Mouse (Mus musculus) cerebellum, adult 9-11 months (tissue): ENCODE data around the gene Afdn.
"Not testable (repeated sequence)": the region's sequence is repeated elsewhere in the genome, so short reads cannot be mapped to it uniquely, and the experiment has no call there.

Experiments
- DNase-seq: peaks from one replicate; pipeline ENCODE4 v3.0.0; 2022

Gene Afdn

DNA sequence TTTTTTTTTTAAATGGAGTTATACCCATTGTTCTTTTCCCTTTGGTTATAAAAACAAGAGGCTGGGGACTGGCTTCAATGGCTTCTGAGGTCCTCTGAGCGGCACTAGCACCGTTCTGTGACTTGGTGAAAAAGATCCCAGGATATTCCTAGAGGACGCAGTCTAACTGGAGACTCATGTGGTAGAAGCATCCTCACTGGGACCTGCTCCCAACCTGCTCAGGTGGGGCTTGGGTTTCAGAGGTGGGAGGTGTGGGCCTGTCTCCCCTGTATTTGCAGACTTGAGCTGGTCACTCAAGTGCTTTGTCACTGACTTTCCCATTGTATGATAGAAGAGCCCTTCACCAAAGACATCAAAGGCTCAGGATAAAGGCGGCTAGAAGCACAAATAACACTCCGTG is 20.4 kb upstream of the Afdn start:
- no peak for DNase-seq

DNA sequence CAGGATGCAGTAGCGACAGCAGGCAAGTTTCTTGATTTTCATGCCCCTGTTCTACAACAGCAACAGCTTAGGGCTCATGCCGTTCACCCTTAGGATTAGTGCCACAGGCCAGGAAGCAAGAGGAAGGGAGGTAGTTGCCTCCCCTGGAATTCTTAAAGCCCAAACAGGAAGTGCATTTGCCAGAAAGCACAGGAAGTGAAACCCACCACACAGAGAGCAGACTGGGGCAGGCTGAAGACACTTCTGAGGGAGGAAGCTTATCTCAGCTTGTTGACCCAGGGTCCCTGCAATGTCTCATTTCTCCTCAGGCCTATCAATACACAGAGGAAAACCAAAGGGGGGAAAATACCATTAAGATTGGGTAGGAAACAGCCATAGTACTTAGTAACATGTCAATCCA is 19.5 kb upstream of the Afdn start:
- DNase-seq = no peak

DNA sequence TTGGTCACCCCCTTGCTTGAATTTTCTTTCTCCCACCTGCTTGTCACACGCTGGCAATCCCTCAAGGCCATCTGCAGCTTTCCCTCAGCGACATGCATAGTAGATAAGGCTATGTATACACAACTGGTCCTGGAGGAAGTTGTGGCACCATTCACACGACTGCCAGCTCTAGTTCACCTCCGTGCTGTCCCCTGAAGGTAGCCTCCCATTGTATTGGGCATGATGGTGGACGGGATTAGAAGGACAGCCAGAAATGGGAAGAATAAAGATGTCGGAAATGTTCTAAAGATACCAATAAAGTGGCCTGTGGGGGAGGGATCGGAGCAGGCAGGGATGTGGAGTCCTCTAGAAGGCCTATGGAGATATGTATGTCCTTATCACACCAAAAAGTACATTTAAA is 18.7 kb upstream of the Afdn start:
- DNase-seq = no peak

DNA sequence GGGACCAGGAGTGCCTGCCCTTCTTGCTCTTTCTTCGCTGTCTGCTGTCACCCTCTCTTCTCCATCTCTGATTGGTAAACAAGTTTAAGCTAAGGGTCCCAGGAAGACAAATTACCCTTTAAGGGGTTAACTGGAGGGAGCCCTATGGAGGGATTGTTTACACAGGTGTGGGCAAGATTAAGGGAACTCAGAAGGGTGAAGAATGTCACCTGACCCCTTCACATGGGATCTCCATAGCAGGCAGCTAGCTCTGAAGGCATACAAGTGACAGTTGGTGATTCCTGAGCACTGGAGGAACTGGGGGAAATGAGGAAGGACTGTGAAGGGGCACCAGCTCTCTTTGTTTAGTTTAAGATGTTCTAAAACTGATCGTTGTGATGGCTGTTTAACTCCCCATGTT is 18.0 kb upstream of the Afdn start:
- DNase-seq = no peak

DNA sequence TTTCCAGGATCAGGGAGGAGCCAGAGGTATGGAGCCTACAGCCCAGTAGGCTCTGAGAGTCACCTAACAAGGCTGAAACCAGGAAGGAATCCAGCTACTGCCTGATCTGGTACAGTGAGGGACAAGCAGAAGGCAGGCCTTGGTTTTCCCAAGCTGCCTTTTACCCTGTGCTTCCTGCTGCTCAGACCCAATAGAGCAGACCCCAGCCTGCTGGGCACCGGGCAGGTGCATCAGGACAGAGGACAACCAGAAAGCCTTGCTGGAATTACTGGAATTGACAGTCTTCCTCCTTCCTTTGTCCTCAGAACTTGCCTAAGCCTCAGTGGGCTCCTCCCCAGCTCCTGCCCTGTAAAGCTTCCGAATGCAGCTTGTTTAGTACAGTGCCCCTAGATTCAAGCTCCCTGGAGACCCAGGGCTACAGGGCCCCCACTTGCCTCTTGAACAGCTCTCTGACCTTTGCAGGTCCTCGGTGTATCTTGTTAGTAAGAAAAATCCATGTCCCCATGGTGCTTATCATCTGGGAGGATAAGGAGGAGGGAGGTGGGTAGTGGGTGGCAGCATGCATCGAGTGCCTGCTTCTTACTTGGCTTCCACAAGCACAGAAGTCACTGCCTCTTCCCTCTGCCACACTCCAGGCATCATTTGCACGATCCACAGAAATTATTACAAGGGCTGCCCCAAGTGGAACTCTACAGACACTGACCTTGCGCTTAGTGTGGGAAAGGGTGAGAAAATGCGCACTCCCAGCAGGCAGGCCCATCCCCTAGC is 17.2 kb upstream of the Afdn start:
- no peak for DNase-seq

DNA sequence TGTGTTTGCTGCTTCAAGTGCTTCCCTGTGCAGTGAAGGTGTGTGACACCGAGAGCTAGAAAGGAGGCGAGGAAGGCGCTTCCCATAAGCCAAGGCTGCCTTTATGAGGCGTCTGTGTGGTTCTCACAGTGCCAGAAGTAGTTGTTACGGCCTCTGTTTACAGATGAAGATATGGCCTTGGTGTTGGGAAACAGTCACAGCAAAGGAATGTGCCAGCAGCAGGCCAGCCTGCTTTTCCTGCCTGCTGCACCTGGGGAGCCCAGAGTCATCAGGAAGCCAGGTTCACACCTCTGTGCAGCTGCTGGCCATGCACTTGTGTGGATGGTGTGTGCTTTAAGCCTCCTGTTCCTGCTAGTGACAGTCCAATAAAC is 16.6 kb upstream of the Afdn start:
- no peak for DNase-seq

DNA sequence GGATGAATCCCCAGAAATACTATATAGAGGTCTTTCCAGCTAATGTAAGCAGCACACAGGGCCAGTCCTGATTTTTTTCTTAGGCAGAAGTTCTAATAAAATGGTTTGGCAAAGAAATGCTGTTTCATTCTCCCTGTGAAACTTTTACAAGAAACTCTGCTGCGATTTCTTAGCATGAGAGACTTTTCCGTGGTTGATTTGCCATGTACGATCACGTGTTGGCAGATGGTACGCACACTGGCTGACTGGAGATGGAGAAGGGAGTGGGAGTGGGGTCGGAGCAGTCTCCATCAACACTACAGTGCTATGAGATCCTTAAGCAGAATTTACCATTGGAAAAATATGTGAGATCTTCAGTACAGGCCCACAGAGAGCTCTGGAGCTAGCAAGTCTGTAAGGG is 16.1 kb upstream of the Afdn start:
- DNase-seq = no peak

DNA sequence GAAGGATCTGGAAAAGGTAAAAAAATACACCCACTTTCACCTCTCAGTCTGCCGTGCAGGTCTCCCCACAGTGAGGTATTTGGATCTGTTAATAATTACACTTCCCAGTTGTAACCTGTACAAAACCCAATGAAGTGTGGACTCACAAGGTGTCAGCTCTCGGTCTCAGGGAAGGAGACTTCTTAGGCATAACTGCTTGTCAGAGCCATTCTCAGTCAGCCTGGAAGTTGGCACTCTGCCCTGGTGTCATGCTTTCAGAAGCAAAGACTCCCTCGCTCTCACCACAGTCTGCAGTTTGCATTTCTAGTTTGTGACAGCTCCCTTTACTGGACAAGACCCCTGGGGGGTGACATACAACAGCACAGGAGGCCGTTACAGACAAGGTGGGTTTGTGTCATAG is 15.5 kb upstream of the Afdn start:
- peak; percentile 44 for DNase-seq

DNA sequence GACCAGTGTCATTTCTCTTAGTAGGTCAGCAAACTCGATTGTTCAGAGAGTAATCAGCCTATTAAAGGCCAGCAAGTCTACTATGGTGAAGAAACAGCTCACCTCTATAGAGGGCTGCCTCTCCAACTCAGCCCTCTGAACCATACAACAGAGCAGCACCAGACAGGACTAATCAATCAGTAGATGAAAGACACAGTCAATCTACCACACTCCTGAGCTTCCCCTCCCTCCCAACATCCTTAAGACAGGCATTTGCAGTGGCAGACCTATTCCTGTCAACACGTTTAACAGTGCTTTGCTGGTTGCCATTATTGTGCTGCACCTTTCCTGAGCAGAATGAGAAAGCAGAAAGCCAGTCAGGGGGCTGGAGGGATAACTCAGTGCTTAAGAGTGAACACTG is 15.0 kb upstream of the Afdn start:
- DNase-seq = no peak

DNA sequence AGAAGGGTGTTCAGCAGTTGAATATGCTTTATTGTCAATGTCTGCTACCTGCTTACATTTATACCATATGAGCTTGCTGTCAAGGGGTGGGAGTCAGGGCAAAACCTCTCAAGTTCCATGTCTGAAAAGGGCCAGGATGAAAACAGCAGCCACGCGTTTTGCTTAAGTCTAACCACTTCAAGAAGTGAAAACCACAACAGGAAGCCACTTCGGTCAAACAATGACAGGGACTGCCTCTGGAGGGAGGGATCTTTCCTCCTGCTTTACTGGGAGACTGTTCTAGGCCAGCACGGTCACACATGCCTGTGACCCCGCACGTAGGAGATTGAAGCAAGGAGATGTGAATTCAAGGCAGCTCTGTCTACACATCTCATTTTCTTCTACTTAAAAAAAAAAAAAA is 14.0 kb upstream of the Afdn start:
- DNase-seq = no peak

DNA sequence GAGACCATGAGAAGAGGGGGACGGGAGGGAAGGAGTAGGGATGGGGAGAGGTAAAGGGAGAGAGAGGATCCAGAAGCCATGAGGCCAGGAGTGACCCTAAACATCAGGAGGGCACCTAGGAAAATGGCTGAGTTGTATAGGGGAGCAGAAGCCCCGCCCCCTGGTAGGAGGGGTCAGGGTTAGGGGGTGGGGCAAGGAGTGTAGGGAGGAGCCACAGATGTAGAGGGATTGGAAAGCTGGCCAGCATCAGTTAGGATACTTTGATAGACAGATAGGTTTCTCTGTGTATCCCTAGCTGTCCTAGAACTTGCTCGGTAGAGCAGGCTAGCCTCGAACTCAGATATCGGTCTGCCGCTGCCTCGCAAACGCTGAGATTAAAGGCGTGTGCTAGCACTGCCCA is 12.7 kb upstream of the Afdn start:
- DNase-seq = no peak

DNA sequence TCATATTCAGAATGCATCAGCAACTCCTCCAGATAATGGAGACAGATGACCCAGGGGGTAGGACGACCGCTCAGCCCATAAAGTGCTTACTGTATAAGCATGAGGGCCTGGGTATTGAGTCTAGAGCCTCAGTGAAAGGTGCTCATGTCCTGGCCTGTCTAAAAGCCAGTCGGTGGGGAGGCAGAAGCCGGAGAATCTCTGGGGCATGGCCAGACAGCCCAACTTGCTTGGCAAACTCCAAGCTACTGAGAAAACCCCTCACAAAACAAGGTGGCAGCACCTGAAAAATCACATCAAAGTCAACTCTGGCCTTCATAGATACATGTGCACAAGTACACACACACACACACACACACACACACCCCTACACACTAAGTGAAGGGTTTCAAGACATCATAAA is 11.3 kb upstream of the Afdn start:
- no peak for DNase-seq

DNA sequence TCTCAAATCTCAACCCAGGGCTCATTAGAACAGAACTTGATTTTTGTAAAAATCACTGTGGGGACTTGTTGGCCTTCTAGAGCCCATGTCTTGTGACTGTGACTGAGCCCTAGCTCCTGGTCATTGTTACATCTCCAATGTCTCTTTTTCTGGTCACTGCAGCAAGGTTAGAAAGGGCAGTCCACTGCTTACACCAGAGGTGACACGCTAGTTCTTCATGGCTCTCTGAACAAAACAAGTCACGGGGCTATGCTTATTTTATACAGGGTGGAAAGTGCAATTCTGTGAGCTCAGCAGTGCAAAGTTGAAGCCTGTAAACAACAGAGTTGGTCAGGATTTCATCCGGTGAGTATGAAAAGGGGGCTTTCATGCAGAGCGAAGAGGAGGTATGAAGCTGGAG is 6.4 kb upstream of the Afdn start:
- DNase-seq = no peak

DNA sequence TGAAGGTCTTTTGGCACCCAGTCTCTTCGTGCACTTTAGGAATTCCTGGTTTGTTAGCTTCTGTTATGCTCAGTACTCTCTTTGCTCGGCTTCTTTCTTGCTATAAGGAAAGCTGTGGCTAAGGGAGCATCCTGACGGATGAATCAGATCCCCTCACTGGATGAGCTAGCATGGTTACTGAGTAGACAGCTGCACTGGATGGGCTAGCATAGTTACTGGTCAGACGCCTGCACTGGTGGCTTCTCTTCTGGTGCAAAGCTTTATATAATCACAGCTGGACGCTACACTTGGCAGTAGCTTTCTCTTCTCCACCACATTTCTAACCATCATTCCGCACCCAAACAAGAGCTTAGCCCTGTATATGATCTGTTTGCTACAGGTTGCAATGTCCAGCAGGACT is 5.4 kb upstream of the Afdn start:
- no peak for DNase-seq

DNA sequence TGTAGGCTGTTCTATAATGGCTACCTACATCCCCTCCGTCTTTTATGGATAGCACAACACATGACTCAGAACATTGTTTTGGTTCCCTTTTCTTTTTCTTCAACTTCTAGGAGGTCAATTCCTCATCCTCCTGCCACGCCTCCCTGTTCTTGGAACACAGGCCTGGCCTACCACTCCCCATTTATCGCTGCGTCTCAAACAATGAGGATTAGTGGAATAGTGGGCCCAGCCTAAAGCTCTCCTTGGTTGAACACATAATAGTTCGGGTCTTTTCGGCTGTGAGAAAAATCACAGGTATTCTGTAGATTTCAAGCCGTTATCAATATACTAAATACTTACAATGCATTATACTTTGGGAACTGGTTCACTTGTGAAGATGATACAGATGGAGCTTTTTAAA is 1.8 kb upstream of the Afdn start:
- no peak for DNase-seq

DNA sequence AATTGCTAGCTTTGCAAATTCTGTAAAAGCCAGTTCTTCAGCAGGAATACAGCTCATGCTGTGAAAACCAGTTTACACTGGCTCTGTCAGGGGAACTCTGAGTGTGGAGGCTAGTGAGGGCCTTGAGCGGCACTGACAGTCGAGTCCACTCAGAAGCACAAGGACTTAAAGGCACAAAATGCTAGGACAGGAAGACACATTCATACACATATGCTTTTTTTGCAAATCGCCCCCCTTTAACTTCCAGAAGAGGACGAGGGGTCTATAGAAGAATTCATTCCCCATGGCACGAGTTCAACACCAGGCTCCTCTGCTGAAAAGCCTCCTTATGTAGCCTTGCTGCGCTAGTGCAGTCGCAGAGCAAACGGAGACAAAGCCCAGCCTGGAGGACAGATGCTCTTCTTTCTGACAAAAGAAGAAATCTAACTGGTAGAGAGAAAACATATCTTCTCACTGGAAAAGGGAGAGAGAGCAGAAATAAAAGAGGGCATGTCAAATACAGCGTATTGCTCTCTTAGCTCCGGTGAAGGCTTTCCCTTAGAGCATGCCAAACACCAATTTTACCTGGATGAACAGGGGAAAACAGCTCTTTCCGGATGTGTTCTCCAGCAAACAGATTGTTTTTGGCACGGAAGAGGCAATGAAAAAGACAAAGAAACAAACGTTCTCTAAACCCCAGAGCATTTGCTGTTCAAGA is 1.0 kb upstream of the Afdn start:
- peak; percentile 57 for DNase-seq

DNA sequence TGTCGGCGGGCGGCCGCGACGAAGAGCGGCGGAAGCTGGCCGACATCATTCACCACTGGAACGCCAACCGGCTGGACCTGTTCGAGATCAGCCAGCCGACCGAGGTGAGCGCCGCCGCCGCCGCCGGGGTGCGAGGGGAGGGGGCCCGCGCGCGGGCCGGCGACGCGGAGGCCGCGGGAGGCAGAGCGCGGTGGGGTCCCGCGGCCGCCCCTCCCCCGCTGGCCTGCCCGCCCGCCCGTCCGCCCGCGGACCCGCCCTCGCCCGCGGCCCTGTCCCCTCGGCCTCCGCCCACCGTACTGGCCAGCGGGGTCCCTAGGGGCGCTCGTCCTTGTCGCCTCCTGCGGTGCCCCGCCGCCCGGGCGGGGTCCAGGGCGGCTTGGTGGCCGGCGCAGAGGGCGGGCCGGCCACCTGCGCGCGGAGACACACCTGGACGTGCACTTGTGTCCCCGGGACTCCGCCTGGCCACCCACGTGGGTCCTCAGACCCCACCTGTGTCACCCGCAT is 388 bp downstream of the Afdn start:
- DNase-seq = no peak

DNA sequence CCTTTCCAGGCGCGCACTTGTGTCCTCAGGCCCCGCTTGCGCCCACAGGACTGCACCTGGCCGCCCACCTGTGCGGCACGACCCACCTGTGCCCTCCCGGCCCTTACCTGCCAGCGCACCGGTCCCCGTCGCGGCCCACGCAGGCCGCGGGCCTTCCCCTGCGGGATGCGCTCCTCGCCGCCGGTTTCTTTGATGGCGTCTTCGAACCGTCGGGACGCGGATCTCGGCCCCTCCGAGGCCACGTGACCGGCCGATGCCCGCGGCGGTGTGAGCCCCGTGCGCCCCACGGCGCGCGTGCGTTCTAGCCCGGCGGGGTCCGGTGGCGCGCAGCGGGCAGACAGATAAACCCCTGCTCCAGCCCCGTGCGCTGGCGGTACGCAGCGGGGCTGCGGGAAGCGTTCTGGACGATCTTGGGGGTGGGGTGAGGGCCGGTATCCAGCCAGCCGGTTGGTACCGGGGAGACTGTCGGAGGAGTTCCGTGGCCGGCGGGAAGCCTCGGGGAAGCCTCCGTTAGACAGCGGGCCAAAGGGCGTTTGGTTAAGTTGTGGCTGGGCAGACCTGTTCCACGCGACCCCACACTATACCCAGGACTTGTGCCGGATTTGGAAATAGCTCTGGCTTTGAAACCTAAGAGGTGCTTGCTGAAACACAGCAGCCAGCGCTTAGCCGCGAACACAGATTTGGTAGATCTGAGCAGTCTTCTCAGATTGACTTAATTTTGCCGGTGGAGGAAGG is 1.0 kb downstream of the Afdn start, which contains the start of gene Tcte2:
Tcte2 (minus strand) TSS at position 647 of the 735 bp plus-strand sequence.
- DNase-seq = peak; percentile 82

DNA sequence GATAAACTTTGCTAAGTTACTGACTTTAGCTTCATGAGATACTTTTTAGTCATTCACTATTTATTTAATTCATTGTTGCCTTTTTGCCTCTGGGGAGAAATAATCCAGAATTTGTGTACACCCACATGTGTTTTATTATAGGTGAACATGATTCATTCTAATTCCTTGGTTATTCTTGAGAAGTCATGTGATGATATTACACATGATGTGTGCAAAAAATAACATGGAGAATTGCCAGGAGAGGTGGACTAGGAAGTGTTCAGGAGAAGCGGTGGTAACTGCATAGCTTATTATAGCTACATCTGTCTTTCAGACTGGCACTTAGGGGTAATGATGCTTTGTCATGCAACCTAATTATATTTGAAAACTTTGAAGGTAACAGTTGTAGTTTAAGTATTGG is 3.5 kb downstream of the Afdn start:
- no peak for DNase-seq

DNA sequence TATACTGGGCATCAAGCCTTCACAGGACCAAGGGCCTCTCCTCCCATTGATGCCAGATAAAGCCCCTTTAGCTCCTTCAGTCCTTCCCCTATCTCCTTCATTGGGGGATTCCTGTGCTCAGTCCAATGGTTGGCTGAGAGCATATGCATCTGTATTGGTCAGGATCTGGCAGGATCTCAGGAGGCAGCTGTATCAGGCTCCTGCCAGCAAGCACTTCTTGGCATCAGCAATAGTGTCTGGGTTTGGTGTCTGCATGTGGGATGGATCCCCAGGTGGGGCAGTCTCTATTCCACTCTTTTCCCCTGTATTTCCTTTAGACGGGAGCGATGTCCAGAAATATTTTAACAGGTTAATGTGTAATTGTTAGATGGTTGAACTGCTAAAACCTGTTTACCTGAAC is 4.6 kb downstream of the Afdn start:
- not testable (repeated sequence) for DNase-seq

DNA sequence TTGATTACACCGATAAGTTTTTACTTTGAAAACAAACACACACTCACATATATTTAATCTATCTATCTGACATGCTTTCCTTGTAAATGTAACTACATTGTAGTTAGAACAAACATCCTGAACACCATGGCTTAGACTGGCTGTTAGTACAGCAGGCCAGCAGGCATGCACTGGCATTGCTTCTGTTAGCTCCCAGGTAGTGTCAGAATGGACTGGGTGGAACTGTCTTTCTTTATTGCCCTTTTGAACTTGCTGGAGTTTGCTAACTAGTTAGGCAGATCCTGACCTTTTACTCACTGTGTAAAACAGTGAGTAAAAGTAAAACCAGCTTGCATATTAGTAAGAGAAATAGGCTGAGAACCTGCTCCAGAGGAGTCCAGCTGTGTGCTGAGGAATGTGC is 8.2 kb downstream of the Afdn start:
- DNase-seq = no peak

DNA sequence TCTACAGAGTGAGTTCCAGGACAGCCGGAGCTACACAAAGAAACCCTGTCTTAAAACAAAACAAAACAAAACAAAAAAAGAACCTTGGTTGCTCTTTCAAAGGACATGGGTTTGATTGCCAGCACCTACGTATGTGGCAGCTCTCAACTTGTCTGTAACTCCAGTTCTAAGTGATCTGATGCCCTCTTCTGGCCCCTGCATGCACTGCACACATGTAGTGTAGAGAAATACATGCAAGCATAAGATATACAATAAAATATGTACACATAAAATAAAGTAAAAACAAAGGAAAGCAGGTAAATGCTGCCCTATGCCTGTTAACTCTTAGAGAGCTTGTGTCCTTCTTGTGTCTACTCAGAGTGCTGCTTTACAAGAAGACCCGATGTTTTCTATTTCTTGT is 8.9 kb downstream of the Afdn start:
- DNase-seq = no peak

DNA sequence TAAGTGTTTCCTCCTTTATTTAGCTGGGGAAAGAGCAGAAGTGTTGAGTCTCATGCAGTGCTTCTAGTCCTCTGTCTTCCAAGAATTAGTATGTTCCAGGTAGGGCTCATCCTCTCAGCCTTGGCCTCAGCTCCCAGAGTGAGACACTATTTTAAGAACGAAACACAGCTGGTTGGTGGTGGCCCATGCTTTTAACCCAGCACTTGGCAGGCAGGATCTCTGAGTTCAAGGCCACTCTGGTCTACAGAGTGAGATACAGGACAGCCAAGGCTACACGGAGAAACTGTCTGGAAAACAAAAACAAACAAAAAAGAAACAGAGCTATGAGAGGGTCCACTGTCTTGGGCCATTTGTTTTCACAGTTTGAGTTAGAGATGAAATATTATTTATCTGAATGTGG is 17.3 kb downstream of the Afdn start:
- no peak for DNase-seq

DNA sequence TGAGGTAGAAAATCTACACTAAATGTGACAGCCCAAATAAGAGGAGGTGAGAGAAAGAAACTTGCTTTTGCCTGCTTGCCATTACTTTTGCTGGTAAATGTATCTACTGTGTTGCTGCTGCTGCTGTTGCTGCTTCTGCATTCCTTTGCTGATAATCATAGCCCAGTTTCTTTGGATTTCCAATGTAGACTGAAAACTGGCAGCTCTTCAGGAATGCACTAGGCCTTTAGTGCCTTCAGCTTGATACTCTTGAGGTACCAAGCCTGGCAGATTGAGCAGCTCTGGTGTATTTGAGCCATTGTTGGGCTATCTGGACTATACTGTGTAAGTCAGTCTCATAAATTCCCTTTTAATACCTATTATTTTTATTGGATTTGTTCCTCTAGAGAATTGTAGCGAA is 18.5 kb downstream of the Afdn start:
- no peak for DNase-seq
